Mouse (Mus musculus): ENCODE measurements at regions not wholly inside any gene's neighbourhood (a gene's known extent, or its start where the extent isn't known, plus 50 kb on each side); places are given as distances from the start of the nearest gene placed in this dataset.
"Not testable (repeated sequence)": the region's sequence is repeated elsewhere in the genome, so short reads cannot be mapped to it uniquely, and the experiment has no call there.

- H3K4me2 ChIP-seq (ENCODE audit: low read depth), result peak overlapping the region; percentile 65
- H3K36me3 ChIP-seq (ENCODE audit: control insufficient read depth, insufficient read depth); H3K27me3 ChIP-seq (ENCODE audit: control insufficient read depth, insufficient read depth, insufficient read length); H3ac ChIP-seq (ENCODE audit: control insufficient read depth, insufficient read length): not testable (repeated sequence)
- peak overlapping the region; percentile 33 for H3K4me3 ChIP-seq
- peak; percentile 16 for TF ChIP-seq POLR2A (IDR thresholded peaks at IDR 0.05; ENCODE audit: insufficient read length, low read depth)
- peaks cover 11% of the 10 kb centered on the region for H3K79me2 ChIP-seq (ENCODE audit: control insufficient read depth, insufficient read depth)
Measured at GRCm38 (mm10) chr9:97275449-97275848, 94.3 kb downstream of the Trim42 start.

GRCm38 (mm10) chr9:97273891-97274290, 95.9 kb downstream of the Trim42 start:
- Histone ChIP-seq H3K4me3 (no peak overlapping the region), H3K27me3 (ENCODE audit: control insufficient read depth, insufficient read depth, insufficient read length) (no peaks in the 10 kb centered on the region)
- TF ChIP-seq TCF12 (IDR thresholded peaks at IDR 0.05; ENCODE audit: insufficient read depth, poor library complexity, severe bottlenecking), result no peak
- TF ChIP-seq POLR2A (IDR thresholded peaks at IDR 0.05; ENCODE audit: insufficient read length, low read depth), result no peak

GRCm38 (mm10) chr9:97272061-97272460, 97.7 kb downstream of the Trim42 start:
- no peak overlapping the region for H3ac ChIP-seq (ENCODE audit: control insufficient read depth, insufficient read length)
- H3K27me3 ChIP-seq (ENCODE audit: control insufficient read depth, insufficient read depth, insufficient read length), result no peaks in the 10 kb centered on the region
- peaks cover 9% of the 10 kb centered on the region for H3K79me2 ChIP-seq (ENCODE audit: control insufficient read depth, insufficient read depth)
- H3K4me2 ChIP-seq (ENCODE audit: low read depth), result no peak overlapping the region
- no peaks in the 10 kb centered on the region for H3K36me3 ChIP-seq (ENCODE audit: control insufficient read depth, insufficient read depth)
- TF ChIP-seq TCF12 (IDR thresholded peaks at IDR 0.05; ENCODE audit: insufficient read depth, poor library complexity, severe bottlenecking) (no peak), MAX (IDR thresholded peaks at IDR 0.05; ENCODE audit: low read depth) (no peak), MYOG (IDR thresholded peaks at IDR 0.05; ENCODE audit: control insufficient read depth in 1 of 3, insufficient read depth in 1 of 3, insufficient read length in 2 of 3, low read depth in 2 of 3) (no peak), SRF (IDR thresholded peaks at IDR 0.05; ENCODE audit: control insufficient read depth, insufficient read length, low read depth) (no peak), POLR2A (IDR thresholded peaks at IDR 0.05; ENCODE audit: insufficient read length, low read depth) (no peak), CEBPB (IDR thresholded peaks at IDR 0.05; ENCODE audit: insufficient read depth, poor library complexity, severe bottlenecking) (no peak), USF1 (IDR thresholded peaks at IDR 0.05; ENCODE audit: low read depth) (no peak)
- H3K4me3 ChIP-seq, result no peak overlapping the region

More at GRCm38 (mm10) chr9:97273891-97274290, 95.9 kb downstream of the Trim42 start:
- H3K79me2 ChIP-seq (ENCODE audit: control insufficient read depth, insufficient read depth), result peaks cover 11% of the 10 kb centered on the region
- no peak overlapping the region for H3ac ChIP-seq (ENCODE audit: control insufficient read depth, insufficient read length)
- peaks cover 4% of the 10 kb centered on the region for H3K36me3 ChIP-seq (ENCODE audit: control insufficient read depth, insufficient read depth)
- no peak overlapping the region for H3K4me2 ChIP-seq (ENCODE audit: low read depth)

GRCm38 (mm10) chr9:97247621-97248020, 122.1 kb downstream of the Trim42 start:
- Histone ChIP-seq H3ac (ENCODE audit: control insufficient read depth, insufficient read length) (no peak overlapping the region), H3K27me3 (ENCODE audit: control insufficient read depth, insufficient read depth, insufficient read length) (no peaks in the 10 kb centered on the region), H3K36me3 (ENCODE audit: control insufficient read depth, insufficient read depth) (no peaks in the 10 kb centered on the region), H3K79me2 (ENCODE audit: control insufficient read depth, insufficient read depth) (no peaks in the 10 kb centered on the region), H3K4me2 (ENCODE audit: low read depth) (no peak overlapping the region), H3K4me3 (no peak overlapping the region)
- TF ChIP-seq USF1 (IDR thresholded peaks at IDR 0.05; ENCODE audit: low read depth), result no peak
- TF ChIP-seq E2F4 (IDR thresholded peaks at IDR 0.05; ENCODE audit: insufficient read depth), result no peak
- TF ChIP-seq TCF12 (IDR thresholded peaks at IDR 0.05; ENCODE audit: insufficient read depth, poor library complexity, severe bottlenecking), result no peak
- no peak for TF ChIP-seq REST (IDR thresholded peaks at IDR 0.05; ENCODE audit: insufficient read depth, insufficient read length)
- no peak for TF ChIP-seq TCF3 (IDR thresholded peaks at IDR 0.05; ENCODE audit: insufficient read length, low read depth)
- no peak for TF ChIP-seq MYOG (IDR thresholded peaks at IDR 0.05; ENCODE audit: control insufficient read depth in 1 of 3, insufficient read depth in 1 of 3, insufficient read length in 2 of 3, low read depth in 2 of 3)
- no peak for TF ChIP-seq CEBPB (IDR thresholded peaks at IDR 0.05; ENCODE audit: insufficient read depth, poor library complexity, severe bottlenecking)
- TF ChIP-seq POLR2A (IDR thresholded peaks at IDR 0.05; ENCODE audit: insufficient read length, low read depth), result no peak
- TF ChIP-seq POLR2AphosphoS2 (IDR thresholded peaks at IDR 0.05; ENCODE audit: insufficient read length, low read depth), result no peak
- no peak for TF ChIP-seq MYOD1 (IDR thresholded peaks at IDR 0.05; ENCODE audit: control insufficient read depth in 1 of 3, insufficient read length in 2 of 3, low read depth in 2 of 3)
- TF ChIP-seq MAX (IDR thresholded peaks at IDR 0.05; ENCODE audit: low read depth), result no peak
- no peak for TF ChIP-seq SRF (IDR thresholded peaks at IDR 0.05; ENCODE audit: control insufficient read depth, insufficient read length, low read depth)

GRCm38 (mm10) chr9:97226074-97226473, 115.1 kb upstream of the Slc25a36 start:
- no peak overlapping the region for H3K4me3 ChIP-seq
- no peaks in the 10 kb centered on the region for H3K36me3 ChIP-seq (ENCODE audit: control insufficient read depth, insufficient read depth)
- TF ChIP-seq POLR2AphosphoS2 (IDR thresholded peaks at IDR 0.05; ENCODE audit: insufficient read length, low read depth) (no peak), MYOD1 (IDR thresholded peaks at IDR 0.05; ENCODE audit: control insufficient read depth in 1 of 3, insufficient read length in 2 of 3, low read depth in 2 of 3) (no peak), TCF12 (IDR thresholded peaks at IDR 0.05; ENCODE audit: insufficient read depth, poor library complexity, severe bottlenecking) (no peak), REST (IDR thresholded peaks at IDR 0.05; ENCODE audit: insufficient read depth, insufficient read length) (no peak), CEBPB (IDR thresholded peaks at IDR 0.05; ENCODE audit: insufficient read depth, poor library complexity, severe bottlenecking) (no peak), SRF (IDR thresholded peaks at IDR 0.05; ENCODE audit: control insufficient read depth, insufficient read length, low read depth) (no peak), E2F4 (IDR thresholded peaks at IDR 0.05; ENCODE audit: insufficient read depth) (no peak), USF1 (IDR thresholded peaks at IDR 0.05; ENCODE audit: low read depth) (no peak), POLR2A (IDR thresholded peaks at IDR 0.05; ENCODE audit: insufficient read length, low read depth) (no peak), MYOG (IDR thresholded peaks at IDR 0.05; ENCODE audit: control insufficient read depth in 1 of 3, insufficient read depth in 1 of 3, insufficient read length in 2 of 3, low read depth in 2 of 3) (no peak), MAX (IDR thresholded peaks at IDR 0.05; ENCODE audit: low read depth) (no peak), TCF3 (IDR thresholded peaks at IDR 0.05; ENCODE audit: insufficient read length, low read depth) (no peak)
- no peak overlapping the region for H3K4me2 ChIP-seq (ENCODE audit: low read depth)
- peaks cover 26% of the 10 kb centered on the region for H3K27me3 ChIP-seq (ENCODE audit: control insufficient read depth, insufficient read depth, insufficient read length)
- no peak overlapping the region for H3ac ChIP-seq (ENCODE audit: control insufficient read depth, insufficient read length)
- no peaks in the 10 kb centered on the region for H3K79me2 ChIP-seq (ENCODE audit: control insufficient read depth, insufficient read depth)
